Mouse (Mus musculus) adrenal gland, adult 18-20 months (tissue): ENCODE measurements around the gene Shroom3. TPM values are rescaled to one million over a fixed set of nuclear protein-coding genes. Genes with fewer than 3 reads are reported as not detected.

Source experiments
- DNase-seq, 2 experiments: peaks; one replicate each; pipeline ENCODE4 v3.0.0; 2021 to 2022; ENCODE audit warnings: low spot score in 2 of 2
- total RNA-seq, 2 experiments: library from RNA; stranded (reverse); gene quantifications; 1 replicate in 1 of 2; 2 replicates in 1 of 2; pipeline ENCODE4 v1.2.3; 2021

Shroom3 gene
- total RNA-seq, 2 experiments from 2014 or later, result 5.1 to 6.0 TPM

DNA sequence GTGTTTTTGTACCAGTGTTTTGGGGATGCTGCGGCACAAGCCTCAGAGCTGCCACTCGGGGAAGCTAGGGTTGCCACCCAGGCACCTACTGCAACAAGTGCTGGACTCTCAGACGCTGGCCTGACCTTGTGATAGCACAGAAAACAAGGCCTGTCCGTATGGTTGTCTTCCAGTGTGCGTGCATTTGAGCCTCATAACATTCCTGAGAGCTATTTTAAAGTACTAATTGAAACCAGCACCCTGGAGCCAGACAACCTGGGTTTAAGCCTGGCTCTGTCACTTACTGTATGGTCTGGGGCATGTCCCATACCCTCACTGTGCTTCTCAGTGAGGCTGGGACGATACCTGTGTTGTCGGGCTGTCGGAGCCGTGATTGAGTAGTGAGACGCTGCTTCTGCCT, 276.1 kb downstream of the Shroom3 start:
- no peak for DNase-seq

DNA sequence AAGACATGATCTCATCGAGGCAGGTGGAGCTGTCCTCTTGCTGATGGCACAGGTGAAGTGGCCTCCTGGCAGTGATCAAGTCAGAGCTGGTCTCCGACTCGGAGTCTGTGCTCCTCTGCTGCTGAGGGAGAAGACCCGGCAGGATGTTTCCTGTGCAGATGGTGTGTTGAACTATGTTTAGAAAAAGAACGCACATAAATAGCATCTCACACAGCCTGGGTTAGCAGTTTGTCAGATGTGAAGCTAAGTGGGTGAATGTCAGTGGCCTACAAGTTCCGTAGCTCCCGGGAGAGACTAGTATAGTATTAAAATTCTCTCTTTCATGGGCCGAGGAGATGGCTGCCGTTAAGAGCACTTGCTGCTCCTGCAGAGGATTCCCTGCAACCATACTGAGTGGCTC, 276.5 kb downstream of the Shroom3 start:
- no peak for DNase-seq

DNA sequence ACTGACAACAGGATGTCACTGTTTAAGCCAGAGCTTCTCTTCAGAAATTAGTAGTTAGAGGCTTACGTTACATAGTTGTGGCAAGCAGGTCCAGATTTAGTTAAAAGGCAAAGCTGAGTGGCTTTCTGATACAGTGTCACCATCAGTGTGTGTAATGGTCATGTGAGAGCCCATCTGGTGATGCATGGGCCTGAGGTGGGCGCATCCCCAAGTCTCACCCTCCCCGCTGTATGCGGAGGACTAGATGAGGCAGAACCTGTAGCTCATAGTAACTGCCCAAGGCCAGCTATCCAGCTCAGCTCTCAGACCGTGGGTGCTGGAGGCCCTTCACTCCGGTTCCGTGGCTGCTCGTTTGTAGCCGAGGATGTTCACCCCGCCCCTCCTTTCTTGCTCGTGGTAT, 278.1 kb downstream of the Shroom3 start:
- DNase-seq, result no peak

DNA sequence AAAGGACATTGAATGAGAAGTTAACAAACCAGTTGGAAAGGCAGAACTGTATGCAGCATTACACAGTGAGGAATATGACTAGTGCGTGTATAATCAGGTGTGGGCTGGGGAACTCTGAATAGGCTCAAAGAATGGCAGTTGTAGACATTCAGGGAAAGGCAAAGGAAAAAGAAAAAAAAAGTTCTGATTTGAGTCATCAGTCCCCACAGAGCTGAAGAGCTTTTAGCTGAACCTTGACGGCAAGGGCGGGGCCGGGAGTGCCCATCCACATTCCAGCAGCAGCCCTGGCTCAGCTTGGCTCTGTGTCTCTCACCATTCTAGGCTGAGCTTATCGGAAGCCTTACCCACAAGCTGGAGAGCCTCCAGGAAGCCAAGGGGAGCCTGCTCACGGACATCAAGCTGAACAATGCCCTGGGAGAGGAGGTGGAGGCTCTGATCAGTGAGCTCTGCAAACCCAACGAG, 278.6 kb downstream of the Shroom3 start:
- DNase-seq, result no peak

DNA sequence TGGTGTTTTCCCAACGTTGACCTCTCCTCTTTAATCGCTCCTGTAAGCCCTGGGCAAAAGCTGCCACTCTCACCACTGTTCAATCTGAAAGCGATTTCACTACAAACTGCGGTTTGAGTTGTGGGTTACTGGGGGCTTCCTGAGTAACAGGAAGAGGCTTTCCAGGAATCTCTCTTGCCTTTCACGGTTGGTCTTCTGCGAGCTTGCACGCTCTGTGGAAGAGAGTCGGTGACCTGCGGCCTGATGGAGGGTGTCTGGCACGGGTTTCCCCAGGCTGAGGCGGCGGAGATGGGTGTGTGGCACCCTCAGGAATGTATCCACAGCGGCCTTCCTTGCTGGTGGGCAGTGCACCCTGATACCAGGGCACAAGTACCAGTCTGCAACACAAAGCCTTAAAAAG, 281.5 kb downstream of the Shroom3 start:
- DNase-seq, result no peak

DNA sequence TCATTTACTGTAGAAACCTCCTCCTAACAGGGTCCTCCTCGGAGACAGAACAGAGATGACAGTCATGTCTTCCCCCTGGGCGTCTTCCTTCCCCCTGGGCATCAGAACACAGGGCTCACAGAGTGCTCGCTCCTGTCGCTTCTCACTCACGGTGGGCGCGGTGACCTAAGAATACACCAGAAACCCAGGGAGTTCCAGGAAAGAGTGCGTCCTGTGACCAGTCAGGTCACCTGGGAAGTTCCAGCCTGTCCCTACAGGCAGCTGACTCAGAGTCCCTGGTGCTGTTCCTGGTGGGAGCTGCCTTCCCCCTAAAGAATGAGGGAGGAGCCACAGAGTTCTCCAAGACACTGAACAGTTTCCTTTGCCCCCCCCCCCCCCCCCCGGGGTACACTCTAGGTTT, 283.9 kb downstream of the Shroom3 start:
- DNase-seq, result no peak

DNA sequence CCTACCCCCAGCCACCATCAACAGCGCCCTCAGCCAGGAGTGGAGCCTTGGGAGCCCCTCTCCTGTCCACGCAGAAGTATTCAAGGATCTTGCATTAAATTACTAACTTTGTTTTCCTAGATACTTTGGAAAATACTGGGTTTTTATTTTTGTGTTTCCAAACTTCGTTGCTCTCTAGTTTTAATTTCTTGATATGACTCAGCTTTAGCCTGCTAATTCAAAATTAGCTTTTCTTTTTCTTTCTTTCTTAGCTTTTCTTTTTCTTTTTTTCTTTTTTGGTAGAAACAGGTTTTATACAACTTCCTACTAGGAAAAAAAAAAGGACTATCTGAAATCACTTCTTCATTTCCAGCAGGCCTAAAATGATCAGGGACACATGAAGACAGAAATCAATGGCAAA, 284.7 kb downstream of the Shroom3 start:
- no peak for DNase-seq

DNA sequence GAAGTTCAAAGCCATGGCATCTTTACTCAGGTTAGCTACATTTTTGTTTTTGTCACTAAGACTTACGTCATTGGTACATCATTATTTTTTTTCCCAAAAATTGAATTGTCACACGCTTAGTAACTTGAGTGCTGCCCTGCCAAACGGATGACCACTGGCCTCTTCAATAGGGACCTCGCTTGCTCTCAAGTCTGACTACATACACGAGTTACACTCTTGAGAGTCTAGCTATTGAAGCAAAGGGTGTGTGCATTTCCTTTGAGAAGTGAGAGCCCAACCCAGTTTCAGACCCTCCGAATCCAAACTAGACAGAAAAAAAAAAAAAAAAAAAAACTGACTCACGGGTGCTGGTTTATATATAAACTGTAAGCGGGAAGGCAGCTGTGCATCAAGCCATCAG, 286.2 kb downstream of the Shroom3 start:
- DNase-seq, result no peak

DNA sequence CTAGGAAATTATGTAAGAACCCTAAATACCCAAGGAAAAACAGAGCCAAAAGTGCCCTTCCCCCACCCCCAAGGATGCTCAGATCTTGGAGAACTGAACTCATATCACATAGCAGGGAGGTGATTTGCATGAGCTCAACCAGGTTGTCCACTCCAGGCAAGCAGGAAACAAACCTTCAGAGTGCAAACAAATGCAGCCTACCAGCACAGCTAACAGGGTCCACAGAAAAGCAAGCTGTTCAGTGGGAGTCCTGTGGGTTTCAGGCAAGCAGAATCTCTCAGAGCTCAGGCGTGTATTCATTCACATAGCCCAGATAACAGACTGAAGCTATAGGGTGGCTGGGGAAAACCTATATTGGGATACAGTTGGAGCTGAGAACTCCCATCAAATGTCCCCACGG, 286.7 kb downstream of the Shroom3 start:
- no peak for DNase-seq

DNA sequence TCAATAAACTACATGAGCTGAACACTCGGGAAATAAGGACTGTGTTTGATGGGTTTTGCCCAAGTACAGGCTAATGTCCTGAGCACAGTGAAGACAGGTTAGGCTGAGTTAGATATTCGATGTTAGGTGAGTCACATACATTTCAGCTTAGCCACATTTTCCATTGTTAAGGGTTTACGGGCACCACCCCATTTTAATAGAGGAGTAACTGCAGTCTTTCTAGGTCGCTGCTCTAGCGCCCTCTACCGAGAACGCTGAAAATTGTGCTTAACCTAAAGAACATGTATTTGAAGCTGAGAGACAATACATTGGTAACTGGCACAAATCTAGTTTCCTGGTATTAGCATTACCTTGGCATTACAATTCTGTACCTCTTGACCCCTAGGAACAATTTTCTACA, 287.2 kb downstream of the Shroom3 start:
- DNase-seq, result no peak

DNA sequence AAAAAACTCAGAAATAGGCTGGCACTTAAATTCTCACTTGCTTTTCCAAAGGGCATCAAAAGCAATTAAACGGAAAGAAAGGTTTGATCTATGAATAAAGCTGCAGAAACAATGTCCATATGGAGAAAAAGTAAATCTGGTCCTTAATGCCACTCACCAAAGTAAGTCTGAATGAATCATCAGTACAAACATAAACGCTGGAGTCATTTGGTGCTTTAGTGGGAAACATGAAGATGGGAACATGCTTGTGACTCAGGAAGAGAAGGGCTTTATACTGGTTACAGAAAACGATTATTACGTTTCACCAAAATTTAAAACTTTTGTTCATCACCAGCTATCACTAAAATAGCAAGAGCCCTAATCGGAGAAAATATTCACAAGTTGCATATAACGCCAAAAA, 297.2 kb downstream of the Shroom3 start:
- no peak for DNase-seq

DNA sequence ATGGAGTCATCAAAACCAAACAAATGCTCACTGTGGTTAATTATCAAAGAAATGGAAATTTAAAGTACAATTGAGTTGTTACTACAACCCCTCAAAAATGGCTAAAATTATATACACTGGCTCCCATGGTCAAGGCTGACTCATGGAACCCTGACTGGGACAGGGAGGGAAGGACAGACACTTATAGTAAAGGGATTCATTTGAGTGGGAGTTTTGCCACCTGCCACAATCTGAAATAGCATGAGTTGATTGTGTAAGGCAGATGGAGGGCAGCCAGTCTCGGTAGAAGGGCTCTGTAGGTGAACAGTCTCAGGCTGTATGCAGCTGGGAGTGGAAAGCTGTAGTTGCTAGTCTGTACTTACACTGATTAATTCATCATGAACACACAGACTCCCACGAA, 297.6 kb downstream of the Shroom3 start:
- no peak for DNase-seq

DNA sequence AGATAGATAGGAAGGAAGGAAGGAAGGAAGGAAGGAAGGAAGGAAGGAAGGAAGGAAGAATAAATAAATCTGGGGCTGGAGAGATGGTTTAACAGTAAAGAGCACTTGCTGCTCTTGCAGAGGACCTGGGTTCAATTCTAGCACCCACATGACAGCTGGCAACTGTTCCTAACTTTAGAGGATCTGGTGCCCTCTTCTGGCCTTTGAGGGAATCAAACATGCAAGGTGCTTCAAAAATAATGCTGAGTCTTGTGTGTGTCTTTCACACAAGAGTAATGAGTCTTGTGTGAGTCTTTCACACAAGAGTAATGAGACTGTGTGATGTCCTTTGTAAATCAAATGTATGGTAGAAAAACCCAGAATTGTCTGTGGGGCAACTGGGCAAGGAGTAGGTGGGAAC, 299.4 kb downstream of the Shroom3 start:
- no peak for DNase-seq

DNA sequence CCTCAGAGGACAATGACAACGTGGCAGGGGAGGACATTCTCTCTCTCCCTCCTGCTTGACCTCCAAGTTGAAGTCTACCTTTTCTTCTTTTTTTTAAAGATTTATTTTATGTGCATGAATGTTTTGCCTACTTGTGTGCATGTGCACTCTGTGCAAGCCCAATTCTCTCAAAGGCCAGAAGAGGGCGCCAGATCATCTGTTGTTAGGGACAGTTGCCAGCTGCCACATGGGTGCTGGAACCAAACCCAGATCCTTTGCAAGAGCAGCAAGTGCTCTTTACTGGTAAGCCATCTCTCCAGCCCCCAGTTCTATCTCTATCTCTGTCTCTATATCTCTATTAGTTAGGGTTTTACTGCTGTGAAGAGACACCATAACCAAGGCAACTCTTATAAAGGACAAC, 300.7 kb downstream of the Shroom3 start:
- no peak for DNase-seq

DNA sequence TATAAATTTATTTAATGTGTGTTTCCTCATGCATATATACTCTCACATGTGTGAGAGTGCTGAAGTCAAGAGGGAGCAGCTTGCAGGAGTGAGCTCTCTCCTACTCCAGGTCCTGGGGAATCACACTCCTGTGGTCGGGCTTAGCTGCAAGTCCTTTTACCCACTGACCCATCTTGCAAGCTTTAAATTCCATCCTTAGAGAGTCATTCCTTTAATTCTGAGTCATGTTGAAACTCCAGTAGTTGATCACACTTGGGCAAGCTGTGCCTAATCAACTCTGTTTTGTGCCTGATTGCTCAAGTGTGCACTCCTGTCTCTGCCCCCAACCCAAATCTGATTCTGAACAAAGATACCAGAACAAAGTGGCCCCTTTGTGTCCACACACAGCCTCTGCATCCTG, 301.5 kb downstream of the Shroom3 start:
- DNase-seq, result no peak

DNA sequence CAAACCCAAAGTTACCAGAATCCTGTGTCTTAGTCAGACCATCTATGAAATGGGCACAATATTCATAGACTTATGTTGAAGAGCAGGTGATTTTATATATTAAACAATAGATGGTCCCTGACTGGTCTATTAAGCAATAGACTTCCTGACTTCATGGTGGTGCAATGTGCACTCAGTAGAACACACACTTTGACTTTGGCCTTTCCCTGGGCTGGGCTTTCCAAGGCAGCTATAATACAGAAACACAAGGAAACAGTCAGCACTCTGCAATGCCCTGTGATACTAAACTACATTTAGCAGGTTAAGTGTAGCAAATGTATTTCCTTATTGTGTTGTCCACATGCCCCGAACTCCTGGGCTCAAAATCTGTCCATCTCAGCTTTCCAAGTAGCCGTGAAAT, 302.2 kb downstream of the Shroom3 start:
- no peak for DNase-seq

DNA sequence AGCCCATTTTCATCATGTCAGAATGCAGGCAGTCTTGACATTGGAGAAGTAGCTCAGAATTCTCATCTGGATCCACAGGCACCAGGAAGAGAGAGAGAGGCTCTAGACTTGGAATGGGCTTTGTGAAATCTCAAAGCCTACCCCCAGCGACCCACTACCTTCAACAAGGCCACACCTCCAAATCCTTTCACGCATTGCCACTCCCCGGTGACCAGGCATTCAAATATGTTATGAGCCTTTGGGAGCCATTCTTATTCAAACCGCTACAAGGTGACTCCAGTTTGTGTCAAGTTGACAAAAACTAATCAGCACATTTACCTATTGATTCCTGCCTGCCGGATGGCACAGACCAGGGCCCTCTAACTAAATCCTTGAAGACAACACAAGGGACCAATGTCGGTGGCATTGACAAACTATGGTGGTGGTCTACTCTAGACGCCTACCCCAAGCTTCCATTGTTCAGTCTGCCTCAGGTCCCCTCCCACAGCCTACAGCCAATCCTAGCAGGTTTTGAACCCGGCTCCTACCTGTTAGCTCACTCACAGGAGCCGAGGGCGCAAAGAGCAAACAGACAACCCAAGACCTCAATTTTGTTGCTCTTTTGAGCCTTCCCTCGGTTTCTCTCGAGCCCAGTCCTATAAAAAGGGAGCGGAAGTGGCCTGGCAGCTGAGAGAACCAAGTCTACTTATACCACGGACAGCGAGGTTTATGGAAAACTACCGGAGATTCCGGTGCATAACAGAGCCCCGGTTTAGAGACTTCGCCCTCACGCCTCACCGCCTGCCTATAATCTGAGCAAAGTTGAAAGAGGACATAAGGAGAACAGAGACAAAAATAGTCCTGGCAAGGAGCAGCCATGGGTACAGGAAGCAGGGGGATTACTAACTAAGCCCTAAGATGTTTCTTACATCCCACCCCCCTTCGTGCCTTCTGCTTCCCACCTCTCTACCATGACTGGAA, 303.7 kb downstream of the Shroom3 start:
- DNase-seq, result no peak

DNA sequence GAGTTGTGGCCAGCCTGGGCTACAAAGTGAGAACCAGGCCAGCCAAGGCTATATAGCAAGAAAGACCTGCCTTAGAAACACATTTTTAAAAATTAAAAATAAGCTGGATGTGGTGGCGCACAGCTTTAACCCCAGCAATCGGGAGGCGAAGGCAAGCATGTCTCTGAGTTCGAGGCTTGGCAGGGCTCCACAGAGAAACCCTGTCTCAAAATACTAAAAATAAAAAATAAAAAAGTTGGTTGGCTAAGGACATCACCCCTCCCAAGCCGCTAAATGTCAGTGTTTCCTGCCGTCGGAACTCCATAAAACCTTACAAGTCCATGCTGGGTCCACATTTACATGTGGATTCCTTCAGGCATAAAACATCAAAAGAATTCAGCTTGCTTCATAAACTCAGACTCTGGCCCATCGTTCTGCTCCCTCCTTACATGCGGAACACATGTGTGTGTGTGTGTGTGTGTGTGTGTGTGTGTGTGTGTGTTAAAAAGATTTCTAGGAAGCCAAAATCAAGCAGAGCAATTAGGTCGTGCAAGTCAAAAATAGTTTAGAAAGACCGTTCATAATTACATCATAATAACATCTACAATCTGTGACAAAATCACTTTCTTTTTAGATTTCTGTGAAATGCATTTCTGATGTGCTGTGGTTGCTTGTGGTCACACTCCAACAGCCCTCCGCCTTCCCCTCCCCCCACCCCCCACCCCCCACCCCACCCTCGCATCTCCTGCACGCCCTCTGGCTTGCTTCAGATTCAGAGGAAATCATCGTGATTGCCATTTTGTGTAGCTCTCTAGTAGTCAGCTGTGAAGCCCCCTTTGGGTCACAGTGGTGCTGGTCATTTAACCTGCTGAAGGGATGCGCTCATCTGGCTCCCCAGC, 304.9 kb downstream of the Shroom3 start:
- DNase-seq, result no peak

DNA sequence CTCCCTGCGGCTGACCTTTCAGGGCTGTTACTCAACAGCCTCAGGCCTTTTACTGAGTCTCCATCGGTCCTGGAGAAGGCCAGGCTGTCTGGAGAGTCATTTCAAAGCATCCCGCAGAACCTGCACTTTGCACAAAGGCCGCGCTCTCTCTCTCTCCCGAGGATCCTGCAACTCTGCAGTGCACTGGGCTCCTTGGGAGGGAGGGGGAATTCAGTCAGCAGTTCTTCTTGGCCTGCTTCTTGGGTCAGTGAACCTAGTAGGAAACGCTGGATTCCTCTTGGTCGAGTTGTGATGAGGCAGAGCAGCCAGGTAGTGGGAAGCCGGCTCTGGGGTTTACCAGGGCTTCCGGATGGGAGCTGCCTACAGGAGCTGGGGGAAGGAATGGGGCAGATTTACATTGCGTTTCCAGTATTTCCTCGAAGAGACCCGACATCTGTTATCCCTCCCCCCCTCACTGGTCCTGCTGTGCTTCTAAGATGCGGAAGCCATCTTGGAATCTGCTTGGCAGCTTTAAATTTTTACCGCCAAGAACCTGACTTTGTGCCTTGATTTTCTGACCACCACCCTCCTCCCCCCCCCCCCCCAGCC, 305.6 kb downstream of the Shroom3 start:
- DNase-seq, result no peak

DNA sequence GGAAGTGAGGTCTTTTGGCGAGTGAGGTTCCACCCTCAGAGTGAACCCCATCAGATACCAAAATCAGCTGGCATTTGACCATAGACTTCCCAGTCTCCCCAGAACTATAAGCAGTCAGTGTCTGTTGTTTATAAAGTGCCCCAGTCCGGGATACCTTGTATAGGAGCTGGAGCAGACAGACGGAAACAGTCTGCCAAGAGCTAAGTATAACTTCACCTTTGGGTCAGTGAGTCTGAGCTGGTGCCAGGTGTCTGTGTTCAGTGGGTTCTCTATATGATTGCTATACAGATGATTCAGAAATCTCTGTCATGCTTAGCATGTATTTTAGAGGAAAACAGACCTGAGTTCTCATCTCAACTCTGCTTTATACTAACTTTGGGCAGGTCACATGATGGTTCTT, 308.9 kb downstream of the Shroom3 start:
- DNase-seq, result no peak

DNA sequence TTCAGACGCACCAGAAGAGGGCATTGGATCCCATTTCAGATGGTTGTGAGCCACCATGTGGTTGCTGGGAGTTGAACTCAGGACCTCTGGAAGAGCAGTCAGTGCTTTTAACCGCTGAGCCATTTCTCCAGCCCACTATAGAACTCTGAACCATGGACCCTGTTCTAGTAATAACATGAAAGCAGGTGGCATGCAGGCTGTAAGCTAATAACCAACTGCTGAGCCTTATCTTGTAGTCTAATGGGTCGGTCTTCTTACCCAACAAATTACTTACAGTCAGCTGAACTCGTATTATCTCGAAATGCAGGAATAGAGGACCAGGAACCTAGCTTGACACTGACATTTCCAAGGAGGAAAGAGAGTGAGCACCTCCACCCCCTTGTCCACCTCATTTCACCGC, 311.1 kb downstream of the Shroom3 start:
- DNase-seq, result no peak

DNA sequence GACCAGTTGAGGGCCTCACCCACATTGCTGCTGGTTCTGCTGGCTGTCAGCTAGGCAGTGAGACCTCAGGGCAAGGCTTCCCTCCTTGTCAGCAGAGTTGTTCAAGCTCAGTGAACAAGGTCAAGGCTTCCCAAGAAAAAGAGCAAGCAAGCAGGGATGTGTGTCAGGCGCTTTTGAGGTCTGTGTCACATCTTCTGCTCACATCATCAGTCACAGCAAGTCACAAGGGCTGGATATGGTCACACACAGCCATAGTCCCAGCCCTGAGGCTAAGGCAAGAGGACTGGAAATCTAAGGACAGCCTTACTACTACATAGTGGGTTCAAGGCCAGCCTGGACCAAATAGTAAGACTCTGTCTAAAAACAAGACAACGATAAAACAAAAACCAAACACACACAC, 311.6 kb downstream of the Shroom3 start:
- no peak for DNase-seq
